ENCODE assay signal across 8 mouse cellular contexts in genomic region chr3:117575253-117575927, GRCm38 (mm10). TPM values are rescaled to one million over a fixed set of nuclear protein-coding genes. Genes with fewer than 3 reads are reported as not detected.
A peak's percentile ranks its signal among the peaks of the same experiment; 100 is the strongest.
DNase-seq lines count a peak whose midpoint lies in the region; ATAC-seq and TF ChIP-seq lines count a peak whose summit lies in the region.
"Had no signal": no experiment of that assay in that cellular context is flagged by ENCODE, and none has a peak within 500 bp of the region (broad histone marks: within the 10 kb centered on the region; RNA-seq: fewer than 3 reads in every experiment).

No protein-coding gene starts in this region.

- H3K4me3 ChIP-seq in E14TG2a.4 (replicated peaks; ENCODE audit: low read length), result peak overlapping the region; percentile 76
- peak overlapping the region; percentile 53 for H3K4me3 ChIP-seq in embryonic facial prominence, embryonic 11.5 days (ENCODE audit: low read depth, low read length)
- peak overlapping the region; percentile 75 for H3K4me3 ChIP-seq in midbrain, embryonic 15.5 days
- H3K4me3 ChIP-seq: erythroblast, embryonic 14.5 days had no signal

- peak overlapping the region; percentile 99 for H3K4me2 ChIP-seq in embryonic facial prominence, embryonic 11.5 days (ENCODE audit: low read depth, low read length)
- peak overlapping the region; percentile 86 for H3K4me2 ChIP-seq in midbrain, embryonic 15.5 days

- peaks cover 5% of the 10 kb centered on the region; the same call in 1 of the 2 replicates for H3K4me1 ChIP-seq in E14TG2a.4 (replicated peaks; ENCODE audit: low read depth, low read length)
- H3K4me1 ChIP-seq in embryonic facial prominence, embryonic 11.5 days (ENCODE audit: control insufficient read depth, insufficient read depth, low read length), result peaks cover 3% of the 10 kb centered on the region; the same call in 1 of the 2 replicates
- H3K4me1 ChIP-seq in midbrain, embryonic 15.5 days, result peaks cover 12% of the 10 kb centered on the region; the same call in 1 of the 2 replicates

- peak overlapping the region; percentile 59 for H3K9ac ChIP-seq in embryonic facial prominence, embryonic 11.5 days (replicated peaks; ENCODE audit: low read length)
- peak overlapping the region; percentile 86 for H3K9ac ChIP-seq in midbrain, embryonic 15.5 days

- peaks cover 53% of the 10 kb centered on the region for H3K27me3 ChIP-seq in E14TG2a.4 (ENCODE audit: insufficient read depth, low read length)
- peaks cover 9% of the 10 kb centered on the region for H3K27me3 ChIP-seq in embryonic facial prominence, embryonic 11.5 days (ENCODE audit: control insufficient read depth, insufficient read depth, low read length)
- H3K27me3 ChIP-seq in midbrain, embryonic 15.5 days (replicated peaks), result no peaks in the 10 kb centered on the region

- H3K36me3 ChIP-seq in E14TG2a.4 (ENCODE audit: insufficient read depth, low read length), result no peaks in the 10 kb centered on the region
- H3K36me3 ChIP-seq in embryonic facial prominence, embryonic 11.5 days (replicated peaks; ENCODE audit: control insufficient read depth, insufficient read depth, low read depth, low read length), result no peaks in the 10 kb centered on the region
- no peaks in the 10 kb centered on the region for H3K36me3 ChIP-seq in midbrain, embryonic 15.5 days (replicated peaks)

- TF ChIP-seq CTCF in E14TG2a.4 (conservative IDR thresholded peaks at IDR 0.05; ENCODE audit: low read length), result no peak

- ATAC-seq in embryonic facial prominence, embryonic 11.5 days (replicated peaks; ENCODE audit: insufficient number of reproducible peaks, low FRiP score, low TSS enrichment, low read depth), result peak; percentile 86
- peak; percentile 88 for ATAC-seq in midbrain, embryonic 15.5 days (replicated peaks)

- H3K27ac ChIP-seq in embryonic facial prominence, embryonic 11.5 days (replicated peaks; ENCODE audit: low read depth, low read length), result no peak overlapping the region
- H3K27ac ChIP-seq in midbrain, embryonic 15.5 days, result peak overlapping the region; percentile 86

- peak; percentile 2 for DNase-seq in ES-CJ7 (ENCODE audit: low read depth, low spot score)
- peak; percentile 41 for DNase-seq in embryonic facial prominence, embryonic 11.5 days (ENCODE audit: low spot score)
- peak; percentile 11 to 16 for DNase-seq in heart, postnatal 10 days
- DNase-seq in left cerebral cortex, adult 9 months (ENCODE audit: low spot score in 2 of 2), result peak; percentile 40 to 62
- DNase-seq in testis, postnatal 14 days (ENCODE audit: low spot score), result peak; percentile 3

- WGBS in embryonic facial prominence, embryonic 11.5 days, result under 1% methylated on average over 53 of the region's 74 CpGs
- under 1% methylated on average over 67 of the region's 74 CpGs for WGBS in midbrain, embryonic 15.5 days

- intact Hi-C loops in heart, postnatal 10 days (cut with DNase I), result no loop called here

- no peaks in the 10 kb centered on the region for H3K9me3 ChIP-seq in E14TG2a.4 (ENCODE audit: low read length)
- H3K9me3 ChIP-seq in embryonic facial prominence, embryonic 11.5 days (replicated peaks; ENCODE audit: control insufficient read depth, low read length), result no peaks in the 10 kb centered on the region
- no peaks in the 10 kb centered on the region for H3K9me3 ChIP-seq in midbrain, embryonic 15.5 days

RNA-seq across cellular contexts. Expression of gene Plppr5, which starts 0.8 kb away (rescaled TPM):
- 0.25 and 0.26 TPM in 2 replicates for polyA plus RNA-seq in embryonic facial prominence, embryonic 11.5 days (2014; fragmentation: Nextera tagmentation; extraction: Ambion mirVana)
- under 1 TPM; 0.50 to 0.65 TPM for total RNA-seq in heart, postnatal 10 days (2021)
- polyA plus RNA-seq in midbrain, embryonic 15.5 days (2015; fragmentation: Nextera tagmentation; extraction: Ambion mirVana), result 6.5 and 6.6 TPM in 2 replicates
- polyA plus RNA-seq: erythroblast, embryonic 14.5 days had no signal
